Mouse (Mus musculus): ENCODE results near the gene Taf15. TPM values are rescaled to one million over a fixed set of nuclear protein-coding genes. Genes with fewer than 3 reads are reported as not detected.

The Taf15 gene
- total and polyA plus RNA-seq, 2 experiments from 2014 or later = 9.6 to 18.2 TPM

- Histone ChIP-seq H3K4me2 (ENCODE audit: low read depth, low read length, poor library complexity, severe bottlenecking) (peak overlapping the region; percentile 35), H3K36me3 (ENCODE audit: insufficient read depth, low read length) (no peaks in the 10 kb centered on the region), H3K4me1 (ENCODE audit: insufficient read depth, low read length) (no peaks in the 10 kb centered on the region), H3K27me3 (ENCODE audit: insufficient read depth, low read length) (peaks cover 32% of the 10 kb centered on the region), H3K9me3 (ENCODE audit: low read length) (no peaks in the 10 kb centered on the region), H3K4me3 (ENCODE audit: low read depth, low read length) (peak overlapping the region; percentile 18), H3K9ac (replicated peaks; ENCODE audit: low read length, poor library complexity, severe bottlenecking) (no peak overlapping the region), H3K27ac (ENCODE audit: low read depth, low read length) (no peak overlapping the region)
- DNase-seq (ENCODE audit: low spot score) (no peak), ATAC-seq (ENCODE audit: low FRiP score) (no peak)
- 26% methylated on average over 19 of the region's 19 CpGs for WGBS
- TF ChIP-seq CTCF (IDR thresholded peaks at IDR 0.05) = no peak
Observed at GRCm38 (mm10) chr11:83445001-83445400, 27.9 kb upstream of the Taf15 start.

- 85% methylated on average over 10 of the region's 10 CpGs for WGBS
- H3K9ac ChIP-seq (replicated peaks; ENCODE audit: low read length, poor library complexity, severe bottlenecking) = no peak overlapping the region
Observed at GRCm38 (mm10) chr11:83447612-83448011, 25.3 kb upstream of the Taf15 start.

GRCm38 (mm10) chr11:83448021-83448926 is 24.6 kb upstream of the Taf15 start:
- peaks cover 16% of the 10 kb centered on the region for H3K27me3 ChIP-seq (ENCODE audit: insufficient read depth, low read length)
- no peaks in the 10 kb centered on the region for H3K4me1 ChIP-seq (ENCODE audit: insufficient read depth, low read length)
- ATAC-seq (ENCODE audit: low FRiP score) = no peak
- H3K36me3 ChIP-seq (ENCODE audit: insufficient read depth, low read length) = no peaks in the 10 kb centered on the region
- H3K27ac ChIP-seq (ENCODE audit: low read depth, low read length) = no peak overlapping the region
- no peaks in the 10 kb centered on the region for H3K9me3 ChIP-seq (ENCODE audit: low read length)
- no peak for TF ChIP-seq CTCF (IDR thresholded peaks at IDR 0.05)
- H3K4me2 ChIP-seq (ENCODE audit: low read depth, low read length, poor library complexity, severe bottlenecking) = no peak overlapping the region
- DNase-seq (ENCODE audit: low spot score) = no peak
- H3K9ac ChIP-seq (replicated peaks; ENCODE audit: low read length, poor library complexity, severe bottlenecking) = no peak overlapping the region
- WGBS = 48% methylated on average over 16 of the region's 16 CpGs
- H3K4me3 ChIP-seq (ENCODE audit: low read depth, low read length) = no peak overlapping the region

More at GRCm38 (mm10) chr11:83447612-83448011, 25.3 kb upstream of the Taf15 start:
- Histone ChIP-seq H3K4me3 (ENCODE audit: low read depth, low read length) (no peak overlapping the region), H3K36me3 (ENCODE audit: insufficient read depth, low read length) (no peaks in the 10 kb centered on the region), H3K27ac (ENCODE audit: low read depth, low read length) (no peak overlapping the region), H3K9me3 (ENCODE audit: low read length) (no peaks in the 10 kb centered on the region), H3K4me1 (ENCODE audit: insufficient read depth, low read length) (no peaks in the 10 kb centered on the region), H3K27me3 (ENCODE audit: insufficient read depth, low read length) (peaks cover 19% of the 10 kb centered on the region), H3K4me2 (ENCODE audit: low read depth, low read length, poor library complexity, severe bottlenecking) (no peak overlapping the region)
- DNase-seq (ENCODE audit: low spot score) = no peak
- no peak for ATAC-seq (ENCODE audit: low FRiP score)
- no peak for TF ChIP-seq CTCF (IDR thresholded peaks at IDR 0.05)

- H3K9me3 ChIP-seq (ENCODE audit: low read length) = no peaks in the 10 kb centered on the region
- no peak overlapping the region for H3K27ac ChIP-seq (ENCODE audit: low read depth, low read length)
- ATAC-seq (ENCODE audit: low FRiP score) (no peak), DNase-seq (ENCODE audit: low spot score) (no peak)
- H3K27me3 ChIP-seq (ENCODE audit: insufficient read depth, low read length) = peaks cover 11% of the 10 kb centered on the region; the same call in 1 of the 2 replicates
- H3K36me3 ChIP-seq (ENCODE audit: insufficient read depth, low read length) = no peaks in the 10 kb centered on the region
- no peak overlapping the region for H3K9ac ChIP-seq (replicated peaks; ENCODE audit: low read length, poor library complexity, severe bottlenecking)
- H3K4me2 ChIP-seq (ENCODE audit: low read depth, low read length, poor library complexity, severe bottlenecking) = no peak overlapping the region
- H3K4me3 ChIP-seq (ENCODE audit: low read depth, low read length) = no peak overlapping the region
- TF ChIP-seq CTCF (IDR thresholded peaks at IDR 0.05) = no peak
- H3K4me1 ChIP-seq (ENCODE audit: insufficient read depth, low read length) = no peaks in the 10 kb centered on the region
Observed at GRCm38 (mm10) chr11:83448927-83449236, 24.0 kb upstream of the Taf15 start.

- no peak overlapping the region for H3K4me3 ChIP-seq (ENCODE audit: low read depth, low read length)
- H3K27ac ChIP-seq (ENCODE audit: low read depth, low read length) = no peak overlapping the region
- no peaks in the 10 kb centered on the region for H3K4me1 ChIP-seq (ENCODE audit: insufficient read depth, low read length)
- ATAC-seq (ENCODE audit: low FRiP score) = no peak
- H3K36me3 ChIP-seq (ENCODE audit: insufficient read depth, low read length) = no peaks in the 10 kb centered on the region
- H3K9me3 ChIP-seq (ENCODE audit: low read length) = no peaks in the 10 kb centered on the region
- no peak for DNase-seq (ENCODE audit: low spot score)
- H3K27me3 ChIP-seq (ENCODE audit: insufficient read depth, low read length) = peaks cover 10% of the 10 kb centered on the region; the same call in 1 of the 2 replicates
- no peak for TF ChIP-seq CTCF (IDR thresholded peaks at IDR 0.05)
- no peak overlapping the region for H3K9ac ChIP-seq (replicated peaks; ENCODE audit: low read length, poor library complexity, severe bottlenecking)
- 73% methylated on average over 4 of the region's 4 CpGs for WGBS
- H3K4me2 ChIP-seq (ENCODE audit: low read depth, low read length, poor library complexity, severe bottlenecking) = no peak overlapping the region
Observed at GRCm38 (mm10) chr11:83449298-83449697, 23.6 kb upstream of the Taf15 start.

GRCm38 (mm10) chr11:83450550-83450949 is 22.3 kb upstream of the Taf15 start:
- Histone ChIP-seq H3K36me3 (ENCODE audit: insufficient read depth, low read length) (no peaks in the 10 kb centered on the region), H3K9ac (replicated peaks; ENCODE audit: low read length, poor library complexity, severe bottlenecking) (no peak overlapping the region)
- 11% methylated on average over 1 of the region's 1 CpGs for WGBS

More at GRCm38 (mm10) chr11:83450550-83450949, 22.3 kb upstream of the Taf15 start:
- no peak for TF ChIP-seq CTCF (IDR thresholded peaks at IDR 0.05)
- no peak overlapping the region for H3K27ac ChIP-seq (ENCODE audit: low read depth, low read length)
- ATAC-seq (ENCODE audit: low FRiP score) = no peak
- no peaks in the 10 kb centered on the region for H3K9me3 ChIP-seq (ENCODE audit: low read length)
- H3K27me3 ChIP-seq (ENCODE audit: insufficient read depth, low read length) = no peaks in the 10 kb centered on the region
- H3K4me1 ChIP-seq (ENCODE audit: insufficient read depth, low read length) = no peaks in the 10 kb centered on the region
- H3K4me2 ChIP-seq (ENCODE audit: low read depth, low read length, poor library complexity, severe bottlenecking) = no peak overlapping the region
- H3K4me3 ChIP-seq (ENCODE audit: low read depth, low read length) = no peak overlapping the region
- no peak for DNase-seq (ENCODE audit: low spot score)
